Mouse (Mus musculus) kidney, embryonic 15.5 days (tissue): ENCODE data around the gene Foxl1. TPM values are rescaled to one million over a fixed set of nuclear protein-coding genes. Genes with fewer than 3 reads are reported as not detected.

ENCODE experiments used
- ATAC-seq: fragments of 200-750 bp; cut with Nextera tagmentation; replicated peaks from 2 replicates; pipeline ENCODE4 v1.8.0; 2017; ENCODE audit warnings: moderate TSS enrichment; ENCODE audit not compliant: low FRiP score
- H3K27ac ChIP-seq: fragments of 300-500 bp; sonication (generic); 2 replicates; pipeline ENCODE4 v1.5.1; 2015; ENCODE audit warnings: mild to moderate bottlenecking, inconsistent platforms
- H3K27me3 ChIP-seq: fragments of 300-500 bp; sonication (generic); 2 replicates; pipeline ENCODE4 v1.6.1; 2015; ENCODE audit warnings: inconsistent platforms
- H3K36me3 ChIP-seq: fragments of 300-500 bp; sonication (generic); 2 replicates; pipeline ENCODE4 v1.6.1; 2015; ENCODE audit warnings: inconsistent platforms
- H3K4me1 ChIP-seq: fragments of 300-500 bp; sonication (generic); 2 replicates; pipeline ENCODE4 v1.6.1; 2015; ENCODE audit warnings: inconsistent platforms
- H3K4me2 ChIP-seq: fragments of 300-500 bp; sonication (generic); 2 replicates; pipeline ENCODE4 v1.6.1; 2015; ENCODE audit warnings: moderate library complexity, mild to moderate bottlenecking, inconsistent platforms
- H3K4me3 ChIP-seq: fragments of 300-500 bp; sonication (generic); replicated peaks from 2 replicates; pipeline ENCODE4 v1.5.1; 2015; ENCODE audit warnings: mild to moderate bottlenecking, inconsistent platforms
- H3K9ac ChIP-seq: fragments of 300-500 bp; sonication (generic); 2 replicates; pipeline ENCODE4 v1.6.1; 2015; ENCODE audit warnings: mild to moderate bottlenecking, inconsistent platforms
- H3K9me3 ChIP-seq: fragments of 300-500 bp; sonication (generic); replicated peaks from 2 replicates; pipeline ENCODE4 v1.6.1; 2016; ENCODE audit warnings: inconsistent platforms
- WGBS: fragments of 180-500 bp; shearing (Covaris S2); methylation state at CpG from one replicate; pipeline ENCODE4 v1.1.7; 2015; ENCODE audit warnings: mixed read lengths; 5-methylcytosine and 5-hydroxymethylcytosine counted together
- polyA plus RNA-seq: library from polyadenylated mRNA; unstranded; fragments of >200 nt; fragmentation: Nextera tagmentation; extraction: Ambion mirVana; gene quantifications from 2 replicates; pipeline ENCODE4 v1.2.1, GENCODE M21; 2015

The Foxl1 gene
- polyA plus RNA-seq, 1 experiment from 2014 or later, result 6.7 TPM

DNA sequence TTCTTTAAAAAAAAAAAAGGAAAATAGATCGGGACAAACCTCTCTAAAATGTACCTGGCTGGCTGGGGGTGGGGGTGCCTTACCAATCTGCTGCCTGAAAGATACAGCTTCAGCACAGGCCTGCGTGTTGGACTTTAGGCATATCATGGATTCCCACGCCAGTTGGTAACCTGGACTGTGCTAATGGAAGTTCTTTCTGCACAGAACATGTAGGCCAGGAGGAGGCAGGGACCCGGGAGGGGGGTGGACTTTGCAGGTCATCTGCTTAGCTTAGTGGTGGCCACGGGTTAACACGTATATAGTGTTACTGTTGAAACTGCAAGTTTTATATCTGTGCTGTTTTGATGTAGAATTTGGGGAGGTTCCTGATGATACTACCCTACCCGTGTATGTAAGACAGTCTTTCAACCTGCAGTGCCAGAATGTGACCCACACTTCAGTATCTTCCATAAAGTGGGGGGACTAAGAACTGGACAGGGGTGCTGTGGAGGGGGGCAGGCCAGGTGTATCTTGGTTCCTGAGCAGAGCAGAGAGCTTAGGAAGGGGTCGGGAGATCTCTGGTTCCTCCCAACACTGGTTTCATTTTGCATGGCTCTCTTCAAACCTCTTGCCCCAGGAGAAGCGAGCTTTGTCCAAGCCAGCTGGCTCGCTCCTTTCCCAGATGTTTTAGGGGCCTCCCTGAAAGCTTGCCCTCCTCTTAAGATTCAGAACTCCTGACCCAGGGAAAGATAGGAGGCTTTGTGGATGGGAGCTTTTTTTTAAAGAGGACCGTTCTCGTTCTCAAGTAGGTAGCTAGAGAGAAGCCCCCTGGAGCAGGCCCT is 7.9 kb upstream of the Foxl1 start:
- H3K4me2 ChIP-seq, result peak overlapping the region; percentile 82
- peak overlapping the region; percentile 88 for H3K4me3 ChIP-seq
- ATAC-seq, result no peak
- H3K9me3 ChIP-seq, result no peaks in the 10 kb centered on the region
- peaks cover 69% of the 10 kb centered on the region for H3K4me1 ChIP-seq
- WGBS, result 6% methylated on average over 12 of the region's 12 CpGs
- H3K36me3 ChIP-seq, result peaks cover 19% of the 10 kb centered on the region
- H3K27ac ChIP-seq, result peak overlapping the region; percentile 98
- H3K27me3 ChIP-seq, result peaks cover 70% of the 10 kb centered on the region
- peak overlapping the region; percentile 93 for H3K9ac ChIP-seq

DNA sequence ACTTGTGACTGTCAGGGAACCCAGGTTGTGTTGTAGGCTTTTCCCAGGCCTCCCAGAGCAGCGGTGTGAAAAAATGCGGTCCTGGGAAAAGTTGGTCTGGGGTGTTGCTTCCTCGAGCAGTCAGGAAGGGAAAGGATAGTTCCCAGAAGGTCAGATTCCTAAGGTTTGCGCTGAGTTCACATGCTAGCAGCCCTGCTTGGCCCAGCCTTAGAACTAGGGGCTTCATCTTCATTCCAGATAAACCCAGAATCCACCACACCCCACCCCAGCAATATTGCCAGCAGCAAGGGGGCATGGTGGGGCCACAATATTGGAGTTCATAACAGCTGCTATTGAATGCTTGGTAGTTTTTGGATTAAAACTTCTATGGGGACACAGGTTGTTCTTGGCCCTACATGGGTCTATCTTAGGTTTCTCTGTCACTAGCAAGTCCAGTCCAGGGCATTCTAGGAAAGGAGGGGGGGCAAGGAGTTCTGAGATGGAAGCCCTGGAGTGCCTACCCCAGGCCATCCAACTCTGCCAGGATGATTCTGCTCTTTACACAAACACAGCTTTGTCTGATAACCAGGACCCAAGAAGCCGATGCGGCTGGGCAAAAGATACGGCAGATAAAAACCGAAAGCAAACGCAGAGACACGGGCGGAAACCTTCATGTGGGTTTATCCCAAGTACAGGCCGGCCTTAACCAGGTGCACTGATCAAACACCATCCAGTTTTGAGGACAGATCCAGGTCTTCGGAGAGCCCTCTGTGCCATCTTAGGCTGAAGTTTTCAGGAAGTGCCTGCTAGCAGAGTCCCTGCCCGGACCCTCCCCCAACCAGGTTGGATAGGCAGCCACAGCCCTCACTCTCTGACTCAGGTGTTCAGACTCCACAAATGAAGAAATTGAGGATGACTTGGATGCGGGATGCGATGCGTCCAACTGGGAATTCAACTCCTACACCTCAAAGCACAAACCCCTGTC is 7.0 kb upstream of the Foxl1 start:
- Histone ChIP-seq H3K4me3 (peak overlapping the region; percentile 88), H3K4me1 (peaks cover 72% of the 10 kb centered on the region), H3K27me3 (peaks cover 68% of the 10 kb centered on the region), H3K9ac (peak overlapping the region; percentile 93), H3K36me3 (peaks cover 19% of the 10 kb centered on the region), H3K9me3 (no peaks in the 10 kb centered on the region), H3K4me2 (peak overlapping the region; percentile 82), H3K27ac (peak overlapping the region; percentile 98)
- no peak for ATAC-seq
- 16% methylated on average over 17 of the region's 17 CpGs for WGBS

DNA sequence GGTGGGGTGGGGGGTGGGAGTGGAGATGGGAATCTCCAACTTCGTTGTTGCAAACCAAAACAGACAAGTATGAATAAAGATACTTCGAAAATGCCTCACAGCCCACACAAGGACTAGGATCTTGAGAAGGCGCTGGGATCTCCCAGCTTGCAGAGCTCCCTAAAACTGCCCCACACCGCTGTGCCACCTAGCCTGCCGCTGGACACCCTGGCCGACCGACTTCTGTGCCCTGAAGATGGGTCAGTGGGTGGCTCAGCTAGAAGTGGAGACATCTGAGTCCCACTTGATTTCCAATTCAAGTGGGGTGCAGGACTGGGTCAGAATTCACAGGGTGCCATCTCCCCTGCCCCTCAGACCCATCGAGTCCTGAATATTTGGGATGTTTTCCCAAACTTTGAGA is 6.0 kb upstream of the Foxl1 start:
- Histone ChIP-seq H3K9ac (peak overlapping the region; percentile 93), H3K27ac (peak overlapping the region; percentile 98), H3K9me3 (no peaks in the 10 kb centered on the region), H3K4me3 (peak overlapping the region; percentile 88), H3K36me3 (peaks cover 19% of the 10 kb centered on the region), H3K4me1 (peaks cover 74% of the 10 kb centered on the region), H3K27me3 (peaks cover 70% of the 10 kb centered on the region), H3K4me2 (peak overlapping the region; percentile 82)
- 31% methylated on average over 8 of the region's 8 CpGs for WGBS
- no peak for ATAC-seq

DNA sequence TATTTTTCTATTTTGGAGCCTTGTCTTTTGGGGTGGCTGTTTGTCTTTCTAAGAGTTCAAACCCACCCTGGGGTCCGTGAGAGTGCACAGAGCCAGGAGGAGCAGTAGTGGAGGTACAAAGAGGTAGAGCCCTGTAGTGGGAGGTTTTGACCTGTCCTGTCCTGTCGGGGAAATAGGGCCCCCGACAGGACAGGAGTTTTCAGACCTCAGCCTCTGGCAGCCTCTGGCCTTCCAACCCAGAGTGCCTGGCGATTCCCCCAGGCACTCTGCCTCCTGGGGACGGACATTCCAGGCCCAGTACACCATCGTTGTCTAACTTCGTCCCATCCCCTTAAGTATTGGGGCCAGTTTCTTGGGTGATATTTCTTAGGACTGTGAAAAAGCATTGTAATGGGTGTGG is 5.4 kb upstream of the Foxl1 start:
- H3K9ac ChIP-seq, result 0 out of 2 replicates have a peak overlapping the region, but pooled peaks have one; percentile 93
- WGBS, result 34% methylated on average over 7 of the region's 7 CpGs
- ATAC-seq, result no peak
- peaks cover 70% of the 10 kb centered on the region for H3K27me3 ChIP-seq
- H3K9me3 ChIP-seq, result no peaks in the 10 kb centered on the region
- peak overlapping the region; percentile 88 for H3K4me3 ChIP-seq
- peaks cover 19% of the 10 kb centered on the region for H3K36me3 ChIP-seq
- H3K4me2 ChIP-seq, result peak overlapping the region; percentile 82
- peak overlapping the region; percentile 98 for H3K27ac ChIP-seq
- H3K4me1 ChIP-seq, result peaks cover 74% of the 10 kb centered on the region

DNA sequence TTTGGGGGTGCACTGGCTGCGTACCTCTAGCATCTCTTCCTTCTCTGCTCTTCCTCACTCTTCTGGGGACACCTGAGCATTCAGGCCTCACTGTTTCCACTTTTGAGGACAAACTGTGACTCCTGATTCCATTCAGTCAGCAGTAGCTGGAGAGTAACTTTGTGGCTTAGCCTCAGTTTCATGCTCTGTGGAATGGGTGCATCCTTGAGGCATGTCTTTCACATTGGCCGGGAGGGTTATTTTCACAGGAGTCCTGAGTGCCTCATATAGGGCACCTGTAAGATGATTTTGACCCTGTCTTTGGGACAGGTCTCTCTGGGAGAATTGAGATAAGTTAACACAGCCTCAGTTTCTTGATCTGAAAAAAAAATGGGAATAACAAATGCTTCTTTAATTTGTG is 4.6 kb upstream of the Foxl1 start:
- peaks cover 72% of the 10 kb centered on the region for H3K27me3 ChIP-seq
- no peaks in the 10 kb centered on the region for H3K9me3 ChIP-seq
- H3K27ac ChIP-seq, result peak overlapping the region; percentile 98; the same call in 1 of the 2 replicates
- H3K36me3 ChIP-seq, result peaks cover 19% of the 10 kb centered on the region
- peak overlapping the region; percentile 82 for H3K4me2 ChIP-seq
- 0 out of 2 replicates have a peak overlapping the region, but pooled peaks have one; percentile 93 for H3K9ac ChIP-seq
- WGBS, result 72% methylated on average over 2 of the region's 2 CpGs
- H3K4me3 ChIP-seq, result no peak overlapping the region
- no peak for ATAC-seq
- H3K4me1 ChIP-seq, result peaks cover 76% of the 10 kb centered on the region

DNA sequence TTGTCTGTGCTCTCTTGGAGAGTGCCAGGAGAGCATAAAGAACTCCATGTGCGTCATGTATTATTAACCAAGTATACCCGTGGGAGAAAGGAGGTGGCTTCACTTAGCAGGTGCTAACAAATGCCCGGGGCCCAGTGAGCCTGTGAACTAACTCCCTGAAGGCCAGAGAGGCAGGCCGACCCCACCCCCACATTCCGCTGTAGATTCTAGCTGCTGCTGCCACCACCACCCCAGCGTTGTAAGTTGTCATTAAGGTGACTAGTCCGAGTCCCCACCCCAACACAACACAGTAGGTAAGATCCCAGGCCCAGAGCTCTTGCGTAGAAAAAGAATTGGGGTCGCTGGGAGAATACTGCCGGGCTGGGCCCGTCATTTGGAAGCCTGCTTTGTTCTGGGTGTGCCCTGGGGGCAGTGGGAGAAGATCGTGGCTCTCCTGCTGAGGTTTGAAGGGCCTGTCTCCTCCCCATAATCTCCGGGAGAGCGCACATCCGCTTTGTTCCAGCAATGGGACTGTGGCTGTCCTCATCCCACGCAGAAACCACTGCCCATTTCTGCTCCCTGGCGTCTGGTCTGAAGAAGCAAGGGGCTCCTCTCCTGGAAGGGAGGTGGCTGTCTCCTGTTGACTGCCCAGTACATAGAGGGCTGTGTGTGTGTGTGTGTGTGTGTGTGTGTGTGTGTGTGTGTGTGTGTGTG is 3.0 kb upstream of the Foxl1 start:
- ATAC-seq, result peak; percentile 66
- Histone ChIP-seq H3K4me3 (peak overlapping the region; percentile 43), H3K36me3 (peaks cover 19% of the 10 kb centered on the region), H3K9me3 (no peaks in the 10 kb centered on the region), H3K4me2 (peak overlapping the region; percentile 64), H3K27me3 (peaks cover 85% of the 10 kb centered on the region), H3K9ac (0 out of 2 replicates have a peak overlapping the region, but pooled peaks have one; percentile 21), H3K27ac (peak overlapping the region; percentile 90), H3K4me1 (peaks cover 89% of the 10 kb centered on the region)
- WGBS, result 2% methylated on average over 17 of the region's 17 CpGs

DNA sequence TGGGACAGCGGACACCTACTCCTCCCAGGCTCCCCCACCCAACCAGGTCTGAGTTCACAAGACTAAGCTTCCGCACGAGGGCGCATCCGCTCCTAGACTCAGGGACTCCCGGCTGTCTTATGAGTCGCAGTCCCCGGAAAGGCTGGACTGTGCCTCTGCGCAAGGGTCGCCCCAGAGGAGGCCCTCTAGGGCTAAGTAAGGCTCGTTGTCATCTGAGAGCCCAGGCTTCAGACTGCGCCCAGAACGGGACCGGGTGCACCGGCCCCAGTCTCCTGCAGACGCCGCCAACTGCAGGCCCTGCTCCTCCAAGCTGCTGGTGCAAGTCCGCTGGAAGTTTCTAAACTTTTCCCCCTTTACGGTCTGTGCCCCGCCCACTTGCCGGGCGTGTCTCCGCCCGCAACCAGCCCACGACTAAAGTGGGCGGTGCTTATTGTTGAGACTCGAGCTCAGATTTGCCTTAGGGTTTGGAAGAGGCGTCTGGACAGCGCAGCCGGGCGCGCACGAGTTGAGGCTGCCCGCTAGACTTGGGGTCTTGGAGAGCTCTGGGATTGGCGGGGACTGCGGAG is 2.3 kb upstream of the Foxl1 start:
- peak overlapping the region; percentile 64 for H3K4me2 ChIP-seq
- peak overlapping the region; percentile 31 for H3K9ac ChIP-seq
- H3K9me3 ChIP-seq, result no peaks in the 10 kb centered on the region
- H3K36me3 ChIP-seq, result peaks cover 19% of the 10 kb centered on the region
- peak overlapping the region; percentile 43 for H3K4me3 ChIP-seq
- ATAC-seq, result peak; percentile 85
- under 1% methylated on average over 35 of the region's 36 CpGs for WGBS
- peaks cover 88% of the 10 kb centered on the region for H3K27me3 ChIP-seq
- peak overlapping the region; percentile 90 for H3K27ac ChIP-seq
- peaks cover 91% of the 10 kb centered on the region for H3K4me1 ChIP-seq

DNA sequence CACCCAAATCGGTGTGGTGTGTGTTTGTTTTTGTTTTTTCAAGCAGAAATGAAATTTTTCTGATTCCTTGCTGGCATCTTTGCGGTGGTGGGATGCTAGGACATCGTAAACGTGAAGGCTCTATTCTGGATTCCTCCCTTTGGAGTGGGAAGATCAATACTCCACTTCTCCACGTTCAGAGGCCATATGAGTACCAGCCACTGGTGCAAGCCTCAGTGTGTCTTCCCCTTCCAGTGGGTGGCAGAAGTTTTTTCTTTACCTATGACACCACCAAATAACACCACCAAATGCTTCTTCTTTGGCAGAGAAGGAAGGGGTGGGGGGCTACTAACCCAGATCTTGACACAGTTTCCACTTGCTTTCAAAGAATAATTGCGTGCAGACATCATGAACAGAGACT is 1.5 kb upstream of the Foxl1 start:
- peaks cover 89% of the 10 kb centered on the region for H3K4me1 ChIP-seq
- H3K9ac ChIP-seq, result peak overlapping the region; percentile 31; the same call in 1 of the 2 replicates
- H3K36me3 ChIP-seq, result peaks cover 19% of the 10 kb centered on the region
- WGBS, result 18% methylated on average over 6 of the region's 6 CpGs
- ATAC-seq, result no peak
- no peaks in the 10 kb centered on the region for H3K9me3 ChIP-seq
- H3K4me3 ChIP-seq, result peak overlapping the region; percentile 43
- peak overlapping the region; percentile 64 for H3K4me2 ChIP-seq
- H3K27me3 ChIP-seq, result peaks cover 85% of the 10 kb centered on the region
- H3K27ac ChIP-seq, result peak overlapping the region; percentile 90

DNA sequence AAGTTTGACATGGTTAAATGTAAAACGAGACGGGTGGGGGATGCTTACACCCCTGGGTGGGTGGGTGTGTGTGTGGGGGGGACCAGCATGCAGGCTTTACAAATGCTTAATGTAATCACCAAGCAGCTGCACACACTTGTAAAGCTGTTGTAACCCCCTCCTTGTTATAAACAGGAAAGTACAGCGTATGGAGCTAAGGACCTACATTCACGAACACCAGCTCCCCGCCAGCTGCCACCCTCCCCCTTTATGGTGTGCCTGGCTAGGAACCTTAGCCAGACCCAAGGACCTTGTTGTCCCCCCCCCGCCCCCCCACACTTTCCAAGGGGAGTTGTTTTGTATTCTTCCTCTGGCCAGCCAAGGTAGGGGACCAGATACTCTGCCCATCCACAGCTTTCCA is 1.0 kb upstream of the Foxl1 start:
- 27% methylated on average over 6 of the region's 6 CpGs for WGBS
- Histone ChIP-seq H3K9me3 (no peaks in the 10 kb centered on the region), H3K27me3 (peaks cover 84% of the 10 kb centered on the region), H3K4me2 (peak overlapping the region; percentile 64), H3K9ac (no peak overlapping the region), H3K4me3 (peak overlapping the region; percentile 43), H3K4me1 (peaks cover 84% of the 10 kb centered on the region), H3K36me3 (peaks cover 19% of the 10 kb centered on the region), H3K27ac (peak overlapping the region; percentile 70)
- no peak for ATAC-seq

DNA sequence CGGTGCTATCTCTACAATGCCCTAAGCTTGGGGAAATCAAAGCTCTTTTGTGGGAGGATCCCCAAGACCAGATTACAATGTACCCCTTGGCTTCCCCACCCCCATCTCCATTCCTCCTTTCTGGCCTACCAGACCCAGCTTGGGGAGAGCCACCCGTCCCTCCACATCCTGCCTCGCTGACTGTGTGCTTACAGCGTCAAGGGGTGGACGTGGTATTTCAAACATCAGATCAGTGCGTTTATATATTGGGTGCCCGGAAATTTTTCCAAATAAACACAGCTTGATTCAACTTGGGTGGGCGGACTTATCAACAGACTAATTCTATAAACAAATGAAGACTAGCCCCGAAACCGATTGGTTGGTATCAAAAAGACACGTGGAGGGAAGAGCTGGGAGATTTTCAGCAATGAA is 444 bp upstream of the Foxl1 start:
- peaks cover 78% of the 10 kb centered on the region for H3K27me3 ChIP-seq
- peaks cover 78% of the 10 kb centered on the region for H3K4me1 ChIP-seq
- WGBS, result 21% methylated on average over 11 of the region's 11 CpGs
- H3K36me3 ChIP-seq, result peaks cover 13% of the 10 kb centered on the region
- H3K9ac ChIP-seq, result no peak overlapping the region; the same call in 1 of the 2 replicates
- H3K9me3 ChIP-seq, result no peaks in the 10 kb centered on the region
- H3K27ac ChIP-seq, result peak overlapping the region; percentile 70
- no peak for ATAC-seq
- peak overlapping the region; percentile 64 for H3K4me2 ChIP-seq
- H3K4me3 ChIP-seq, result peak overlapping the region; percentile 43
